Mouse (Mus musculus): ENCODE measurements around the gene Gc. TPM values are rescaled to one million over a fixed set of nuclear protein-coding genes. Genes with fewer than 3 reads are reported as not detected.

The Gc gene
- total RNA-seq (2015): not detected in 2 replicates
- not detected in 2 replicates for total RNA-seq (2017)

GRCm38 (mm10) chr5:89457554-89458062, at the start of gene Gc:
Gc (minus strand) TSS chr5:89457898.
- no peak for ATAC-seq (replicated peaks; ENCODE audit: poor library complexity)

GRCm38 (mm10) chr5:89500182-89500581, 42.5 kb upstream of the Gc start:
- ATAC-seq (replicated peaks; ENCODE audit: poor library complexity): no peak; the same call in 1 of the 2 replicates

- ATAC-seq (replicated peaks; ENCODE audit: poor library complexity): no peak
Measured at GRCm38 (mm10) chr5:89492560-89492959, 34.9 kb upstream of the Gc start.

- ATAC-seq (replicated peaks; ENCODE audit: poor library complexity): no peak
Measured at GRCm38 (mm10) chr5:89470483-89470882, 12.8 kb upstream of the Gc start.

GRCm38 (mm10) chr5:89467886-89468285, 10.2 kb upstream of the Gc start:
- no peak for ATAC-seq (replicated peaks; ENCODE audit: poor library complexity)

- ATAC-seq (replicated peaks; ENCODE audit: poor library complexity): no peak
Measured at GRCm38 (mm10) chr5:89467045-89467444, 9.3 kb upstream of the Gc start.

- no peak for ATAC-seq (replicated peaks; ENCODE audit: poor library complexity)
Measured at GRCm38 (mm10) chr5:89466275-89466674, 8.6 kb upstream of the Gc start.

- ATAC-seq (replicated peaks; ENCODE audit: poor library complexity): no peak
Measured at GRCm38 (mm10) chr5:89461817-89462216, 4.1 kb upstream of the Gc start.

- no peak for ATAC-seq (replicated peaks; ENCODE audit: poor library complexity)
Measured at GRCm38 (mm10) chr5:89459591-89459990, 1.9 kb upstream of the Gc start.

GRCm38 (mm10) chr5:89458987-89459386, 1.3 kb upstream of the Gc start:
- no peak for ATAC-seq (replicated peaks; ENCODE audit: poor library complexity)

- ATAC-seq (replicated peaks; ENCODE audit: poor library complexity): peak; percentile 92
Measured at GRCm38 (mm10) chr5:89455526-89455925, 2.2 kb downstream of the Gc start.

GRCm38 (mm10) chr5:89450798-89451197, 6.9 kb downstream of the Gc start:
- no peak for ATAC-seq (replicated peaks; ENCODE audit: poor library complexity)

GRCm38 (mm10) chr5:89449325-89449724, 8.4 kb downstream of the Gc start:
- ATAC-seq (replicated peaks; ENCODE audit: poor library complexity): no peak

GRCm38 (mm10) chr5:89447978-89448377, 9.7 kb downstream of the Gc start:
- ATAC-seq (replicated peaks; ENCODE audit: poor library complexity): no peak

GRCm38 (mm10) chr5:89444360-89444759, 13.3 kb downstream of the Gc start:
- ATAC-seq (replicated peaks; ENCODE audit: poor library complexity): no peak

GRCm38 (mm10) chr5:89411536-89411935, 46.2 kb downstream of the Gc start:
- no peak for ATAC-seq (replicated peaks; ENCODE audit: poor library complexity)

- ATAC-seq (replicated peaks; ENCODE audit: poor library complexity): no peak
Measured at GRCm38 (mm10) chr5:89407376-89408082, 50.2 kb downstream of the Gc start.

GRCm38 (mm10) chr5:89405132-89405531, 52.6 kb downstream of the Gc start:
- ATAC-seq (replicated peaks; ENCODE audit: poor library complexity): no peak

GRCm38 (mm10) chr5:89390405-89390804, 67.3 kb downstream of the Gc start:
- ATAC-seq (replicated peaks; ENCODE audit: poor library complexity): no peak

- ATAC-seq (replicated peaks; ENCODE audit: poor library complexity): peak; percentile 54; the same call in 1 of the 2 replicates
Measured at GRCm38 (mm10) chr5:89384204-89384603, 73.5 kb downstream of the Gc start.

GRCm38 (mm10) chr5:89381340-89381739, 76.4 kb downstream of the Gc start:
- ATAC-seq (replicated peaks; ENCODE audit: poor library complexity): no peak

GRCm38 (mm10) chr5:89370140-89370539, 87.6 kb downstream of the Gc start:
- no peak for ATAC-seq (replicated peaks; ENCODE audit: poor library complexity)
